Mouse (Mus musculus): ENCODE measurements at regions not wholly inside any gene's neighbourhood (a gene's known extent, or its start where the extent isn't known, plus 50 kb on each side); places are given as distances from the start of the nearest gene placed in this dataset.

DNA sequence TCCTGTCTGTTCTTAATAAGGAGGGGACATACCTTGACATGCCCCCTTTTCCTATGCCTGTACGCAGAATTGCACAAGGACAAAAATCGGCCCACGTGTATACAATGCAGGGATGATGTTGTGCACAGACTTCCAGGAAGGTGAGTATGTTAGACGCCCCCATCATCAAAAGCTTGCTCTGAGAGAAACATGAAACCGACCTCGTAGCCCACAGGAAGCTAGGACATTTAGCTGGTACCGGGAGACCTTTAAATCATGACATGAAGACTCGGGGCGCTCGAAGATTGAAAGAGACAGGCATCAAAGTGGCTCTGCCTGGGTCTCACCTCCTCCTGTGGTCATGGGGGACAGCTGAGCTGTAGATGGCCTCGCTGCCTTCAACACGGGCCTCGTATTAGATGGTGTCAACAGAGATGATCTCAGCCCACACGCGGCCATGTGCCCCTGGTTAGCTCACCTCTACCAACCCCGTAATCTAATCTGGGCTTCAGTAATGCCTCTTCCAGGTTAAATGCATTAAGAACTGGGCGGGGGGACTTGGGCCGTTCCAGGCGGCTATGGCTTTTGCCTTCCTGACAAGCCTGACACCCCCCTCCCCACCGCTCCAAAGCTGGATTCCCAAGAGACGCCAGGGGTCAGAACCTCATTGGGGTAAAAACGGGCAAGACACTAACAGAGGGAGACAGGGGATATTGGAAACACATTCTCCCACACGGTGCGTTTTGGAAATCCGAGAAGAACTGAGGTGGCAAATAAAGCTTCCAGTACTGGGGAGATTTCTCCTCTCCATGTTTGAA, 520.9 kb upstream of the Tbx3 start:
- TF ChIP-seq CTCF (IDR thresholded peaks at IDR 0.05; ENCODE audit: insufficient read depth, low read depth, low read length): no peak
- TF ChIP-seq POLR2A (IDR thresholded peaks at IDR 0.05; ENCODE audit: insufficient read depth, low read depth, low read length): no peak
